Mouse (Mus musculus): ENCODE measurements at regions not wholly inside any gene's neighbourhood (a gene's known extent, or its start where the extent isn't known, plus 50 kb on each side); places are given as distances from the start of the nearest gene placed in this dataset.

DNA sequence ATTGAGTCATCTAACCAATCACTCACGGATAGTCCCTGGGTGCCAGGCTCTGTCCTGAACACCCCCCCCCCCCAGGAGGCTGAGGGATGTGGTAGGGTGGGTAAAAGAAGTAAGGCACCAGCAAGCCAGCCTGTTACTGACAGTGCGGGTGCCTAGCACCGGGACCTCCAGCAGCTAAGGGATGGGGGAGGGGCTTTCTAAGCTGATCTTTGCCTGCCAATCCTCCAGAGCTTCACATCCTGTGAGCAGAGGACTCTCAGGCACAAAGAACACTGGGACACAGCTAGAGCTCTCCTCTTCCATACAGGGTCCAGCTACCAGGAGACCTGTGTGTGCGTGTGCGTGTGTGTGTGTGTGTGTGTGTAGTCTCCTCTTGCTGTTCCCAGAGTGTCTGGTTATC, 215.9 kb downstream of the Matn1 start:
- TF ChIP-seq CTCF (IDR thresholded peaks at IDR 0.05; ENCODE audit: control insufficient read depth, insufficient read depth, insufficient replicate concordance, low read depth, low read length) (no peak), POLR2A (IDR thresholded peaks at IDR 0.05; ENCODE audit: control insufficient read depth, low read depth, low read length) (no peak)

Measured in testis, adult 2 months (tissue).